Mouse (Mus musculus): ENCODE results near the gene Cpped1. TPM values are rescaled to one million over a fixed set of nuclear protein-coding genes. Genes with fewer than 3 reads are reported as not detected.

The Cpped1 gene
- polyA plus RNA-seq, 1 experiment from 2014 or later: 43.6 TPM

GRCm38 (mm10) chr16:11772318-11772717 lies 136.9 kb downstream of the Cpped1 start:
- H3K4me1 ChIP-seq (ENCODE audit: control insufficient read depth in 2 of 2, insufficient read depth in 2 of 2, low read length in 2 of 2): no peaks in the 10 kb centered on the region
- H3K27ac ChIP-seq (replicated peaks in 1 of 2; ENCODE audit: control insufficient read depth in 1 of 2, insufficient read depth in 1 of 2, low read depth in 2 of 2, low read length in 2 of 2): no peak overlapping the region
- ATAC-seq (ENCODE audit: insufficient number of reproducible peaks, insufficient read depth, low FRiP score, low read depth): no peak
- H3K36me3 ChIP-seq (ENCODE audit: control insufficient read depth, insufficient read depth, low read length): no peaks in the 10 kb centered on the region
- H3K27me3 ChIP-seq (ENCODE audit: control insufficient read depth, insufficient read depth, low read length): no peaks in the 10 kb centered on the region
- H3K9ac ChIP-seq (ENCODE audit: low read length): no peak overlapping the region
- no peak overlapping the region for H3K4me3 ChIP-seq (ENCODE audit: control insufficient read depth in 1 of 2, insufficient read depth in 1 of 2, low read depth in 1 of 2, low read length in 2 of 2)
- peaks cover 5% of the 10 kb centered on the region; the same call in 1 of the 2 replicates for H3K9me3 ChIP-seq (ENCODE audit: control insufficient read depth, low read length)
- H3K4me2 ChIP-seq (ENCODE audit: low read length): no peak overlapping the region
- WGBS: 59% methylated on average over 2 of the region's 2 CpGs

- ATAC-seq (ENCODE audit: insufficient number of reproducible peaks, insufficient read depth, low FRiP score, low read depth): no peak
- 0 out of 2 replicates have a peak, but pooled peaks cover 3% of the 10 kb centered on the region for H3K36me3 ChIP-seq (ENCODE audit: control insufficient read depth, insufficient read depth, low read length)
- no peaks in the 10 kb centered on the region for H3K9me3 ChIP-seq (ENCODE audit: control insufficient read depth, low read length)
- no peak overlapping the region for H3K27ac ChIP-seq (replicated peaks in 1 of 2; ENCODE audit: control insufficient read depth in 1 of 2, insufficient read depth in 1 of 2, low read depth in 2 of 2, low read length in 2 of 2)
- H3K27me3 ChIP-seq (ENCODE audit: control insufficient read depth, insufficient read depth, low read length): no peaks in the 10 kb centered on the region
- 72% methylated on average over 7 of the region's 7 CpGs for WGBS
- no peaks in the 10 kb centered on the region for H3K4me1 ChIP-seq (ENCODE audit: control insufficient read depth in 2 of 2, insufficient read depth in 2 of 2, low read length in 2 of 2)
- H3K4me3 ChIP-seq (ENCODE audit: control insufficient read depth in 1 of 2, insufficient read depth in 1 of 2, low read depth in 1 of 2, low read length in 2 of 2): no peak overlapping the region
- no peak overlapping the region for H3K4me2 ChIP-seq (ENCODE audit: low read length)
- no peak overlapping the region for H3K9ac ChIP-seq (ENCODE audit: low read length)
Observed at GRCm38 (mm10) chr16:11757951-11758350, 151.3 kb downstream of the Cpped1 start.

GRCm38 (mm10) chr16:11757471-11757870 lies 151.8 kb downstream of the Cpped1 start:
- Histone ChIP-seq H3K27me3 (ENCODE audit: control insufficient read depth, insufficient read depth, low read length) (no peaks in the 10 kb centered on the region), H3K4me2 (ENCODE audit: low read length) (no peak overlapping the region), H3K4me3 (ENCODE audit: control insufficient read depth in 1 of 2, insufficient read depth in 1 of 2, low read depth in 1 of 2, low read length in 2 of 2) (no peak overlapping the region), H3K36me3 (ENCODE audit: control insufficient read depth, insufficient read depth, low read length) (0 out of 2 replicates have a peak, but pooled peaks cover 3% of the 10 kb centered on the region), H3K9me3 (ENCODE audit: control insufficient read depth, low read length) (no peaks in the 10 kb centered on the region), H3K27ac (replicated peaks in 1 of 2; ENCODE audit: control insufficient read depth in 1 of 2, insufficient read depth in 1 of 2, low read depth in 2 of 2, low read length in 2 of 2) (no peak overlapping the region), H3K9ac (ENCODE audit: low read length) (no peak overlapping the region), H3K4me1 (ENCODE audit: control insufficient read depth in 2 of 2, insufficient read depth in 2 of 2, low read length in 2 of 2) (no peaks in the 10 kb centered on the region)
- ATAC-seq (ENCODE audit: insufficient number of reproducible peaks, insufficient read depth, low FRiP score, low read depth): no peak
- WGBS: 90% methylated on average over 8 of the region's 8 CpGs

GRCm38 (mm10) chr16:11756598-11757245 lies 152.5 kb downstream of the Cpped1 start:
- H3K4me1 ChIP-seq (ENCODE audit: control insufficient read depth in 2 of 2, insufficient read depth in 2 of 2, low read length in 2 of 2): no peaks in the 10 kb centered on the region
- no peaks in the 10 kb centered on the region for H3K9me3 ChIP-seq (ENCODE audit: control insufficient read depth, low read length)
- no peak overlapping the region for H3K4me3 ChIP-seq (ENCODE audit: control insufficient read depth in 1 of 2, insufficient read depth in 1 of 2, low read depth in 1 of 2, low read length in 2 of 2)
- ATAC-seq (ENCODE audit: insufficient number of reproducible peaks, insufficient read depth, low FRiP score, low read depth): no peak
- no peak overlapping the region for H3K9ac ChIP-seq (ENCODE audit: low read length)
- no peak overlapping the region for H3K4me2 ChIP-seq (ENCODE audit: low read length)
- WGBS: 77% methylated on average over 1 of the region's 1 CpGs
- no peak overlapping the region for H3K27ac ChIP-seq (replicated peaks in 1 of 2; ENCODE audit: control insufficient read depth in 1 of 2, insufficient read depth in 1 of 2, low read depth in 2 of 2, low read length in 2 of 2)
- no peaks in the 10 kb centered on the region for H3K27me3 ChIP-seq (ENCODE audit: control insufficient read depth, insufficient read depth, low read length)
- 0 out of 2 replicates have a peak, but pooled peaks cover 3% of the 10 kb centered on the region for H3K36me3 ChIP-seq (ENCODE audit: control insufficient read depth, insufficient read depth, low read length)

- Histone ChIP-seq H3K27ac (replicated peaks in 1 of 2; ENCODE audit: control insufficient read depth in 1 of 2, insufficient read depth in 1 of 2, low read depth in 2 of 2, low read length in 2 of 2) (no peak overlapping the region), H3K4me1 (ENCODE audit: control insufficient read depth in 2 of 2, insufficient read depth in 2 of 2, low read length in 2 of 2) (no peaks in the 10 kb centered on the region), H3K9me3 (ENCODE audit: control insufficient read depth, low read length) (no peaks in the 10 kb centered on the region), H3K4me2 (ENCODE audit: low read length) (no peak overlapping the region), H3K27me3 (ENCODE audit: control insufficient read depth, insufficient read depth, low read length) (no peaks in the 10 kb centered on the region), H3K36me3 (ENCODE audit: control insufficient read depth, insufficient read depth, low read length) (0 out of 2 replicates have a peak, but pooled peaks cover 3% of the 10 kb centered on the region), H3K4me3 (ENCODE audit: control insufficient read depth in 1 of 2, insufficient read depth in 1 of 2, low read depth in 1 of 2, low read length in 2 of 2) (no peak overlapping the region), H3K9ac (ENCODE audit: low read length) (no peak overlapping the region)
- no peak for ATAC-seq (ENCODE audit: insufficient number of reproducible peaks, insufficient read depth, low FRiP score, low read depth)
- 77% methylated on average over 9 of the region's 9 CpGs for whole genome bisulfite sequencing
Observed at GRCm38 (mm10) chr16:11755281-11756066, 153.8 kb downstream of the Cpped1 start.

GRCm38 (mm10) chr16:11754136-11754535 lies 155.1 kb downstream of the Cpped1 start:
- Histone ChIP-seq H3K27ac (replicated peaks in 1 of 2; ENCODE audit: control insufficient read depth in 1 of 2, insufficient read depth in 1 of 2, low read depth in 2 of 2, low read length in 2 of 2) (no peak overlapping the region), H3K4me1 (ENCODE audit: control insufficient read depth in 2 of 2, insufficient read depth in 2 of 2, low read length in 2 of 2) (no peaks in the 10 kb centered on the region), H3K27me3 (ENCODE audit: control insufficient read depth, insufficient read depth, low read length) (no peaks in the 10 kb centered on the region), H3K4me3 (ENCODE audit: control insufficient read depth in 1 of 2, insufficient read depth in 1 of 2, low read depth in 1 of 2, low read length in 2 of 2) (no peak overlapping the region), H3K36me3 (ENCODE audit: control insufficient read depth, insufficient read depth, low read length) (0 out of 2 replicates have a peak, but pooled peaks cover 3% of the 10 kb centered on the region), H3K9me3 (ENCODE audit: control insufficient read depth, low read length) (no peaks in the 10 kb centered on the region), H3K4me2 (ENCODE audit: low read length) (no peak overlapping the region), H3K9ac (ENCODE audit: low read length) (no peak overlapping the region)
- ATAC-seq (ENCODE audit: insufficient number of reproducible peaks, insufficient read depth, low FRiP score, low read depth): no peak
- WGBS: 88% methylated on average over 2 of the region's 2 CpGs

Measured in heart, embryonic 14.5 days (tissue).